Comparison of ENCODE assay signal across 10 mouse cellular contexts in the genomic region with DNA sequence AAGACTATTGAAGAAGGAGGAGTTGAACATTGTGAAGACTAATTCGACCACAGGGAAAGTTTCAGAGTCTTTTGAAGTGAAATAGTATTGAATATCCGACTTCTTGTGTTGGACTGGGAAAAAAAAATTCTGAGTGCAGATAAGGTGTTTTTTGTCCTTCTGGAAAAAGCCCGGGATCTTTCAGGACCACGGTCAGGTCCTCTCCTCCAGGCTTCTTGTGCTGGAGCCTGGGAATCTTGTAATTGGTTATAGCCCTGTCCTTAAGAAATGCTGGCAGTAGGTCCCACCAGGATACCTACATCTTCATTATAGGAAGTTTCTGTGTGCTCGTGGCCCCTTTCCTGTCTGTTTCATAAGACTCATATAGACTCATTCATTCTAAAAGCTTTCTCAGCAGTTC. TPM values are rescaled to one million over a fixed set of nuclear protein-coding genes. Genes with fewer than 3 reads are reported as not detected.
DNase-seq lines count a peak whose midpoint lies in the region; ATAC-seq and TF ChIP-seq lines count a peak whose summit lies in the region.
"Had no signal": no experiment of that assay in that cellular context is flagged by ENCODE, and none has a peak within 500 bp of the region (broad histone marks: within the 10 kb centered on the region; RNA-seq: fewer than 3 reads in every experiment).

No protein-coding gene starts in this region.

- TF ChIP-seq CTCF in kidney, adult 2 months (conservative IDR thresholded peaks at IDR 0.05; ENCODE audit: insufficient read depth, insufficient read length, low read depth, low read length), result no peak

- H3K4me3 ChIP-seq in kidney, embryonic 15.5 days (replicated peaks), result peak overlapping the region; percentile 49; the same call in 1 of the 2 replicates
- H3K4me3 ChIP-seq in kidney, adult 2 months (ENCODE audit: insufficient read depth, low read depth, low read length), result no peak overlapping the region
- peak overlapping the region; percentile 59 for H3K4me3 ChIP-seq in forebrain, embryonic 12.5 days (replicated peaks)
- no peak overlapping the region for H3K4me3 ChIP-seq in limb, embryonic 10.5 days

- no peaks in the 10 kb centered on the region for H3K36me3 ChIP-seq in kidney, embryonic 15.5 days
- H3K36me3 ChIP-seq in kidney, adult 2 months (ENCODE audit: control insufficient read depth, insufficient read depth, low read length), result no peaks in the 10 kb centered on the region
- no peaks in the 10 kb centered on the region for H3K36me3 ChIP-seq in forebrain, embryonic 12.5 days (replicated peaks)
- no peaks in the 10 kb centered on the region for H3K36me3 ChIP-seq in limb, embryonic 10.5 days

- no peak for DNase-seq in kidney, adult 2 months
- peak; percentile 37 for DNase-seq in limb, embryonic 10.5 days (ENCODE audit: low spot score)
- peak; percentile 61 for DNase-seq in retina, embryonic 14.5 days (ENCODE audit: low spot score)
- no peak for DNase-seq in urinary bladder, postnatal 10 days (ENCODE audit: low spot score)
- DNase-seq in cerebellum, postnatal 14 days, result no peak
- no peak for DNase-seq in MN1 (ENCODE audit: low spot score)
- DNase-seq: liver; spleen, adult 18-20 months had no signal

- no peak overlapping the region for H3K9ac ChIP-seq in kidney, embryonic 15.5 days
- H3K9ac ChIP-seq in forebrain, embryonic 12.5 days, result no peak overlapping the region

- no peak for ATAC-seq in kidney, embryonic 15.5 days (replicated peaks; ENCODE audit: low FRiP score)
- no peak for ATAC-seq in forebrain, embryonic 12.5 days (ENCODE audit: low FRiP score)

- H3K27me3 ChIP-seq in kidney, embryonic 15.5 days, result peaks cover 31% of the 10 kb centered on the region
- peaks cover 2% of the 10 kb centered on the region; the same call in 1 of the 2 replicates for H3K27me3 ChIP-seq in kidney, adult 2 months (replicated peaks; ENCODE audit: control insufficient read depth, insufficient read depth, low read length)
- H3K27me3 ChIP-seq in forebrain, embryonic 12.5 days, result peaks cover 7% of the 10 kb centered on the region; the same call in 1 of the 2 replicates
- H3K27me3 ChIP-seq in limb, embryonic 10.5 days (ENCODE audit: low read depth, poor library complexity, severe bottlenecking), result peaks cover 42% of the 10 kb centered on the region

- H3K9me3 ChIP-seq in kidney, embryonic 15.5 days (replicated peaks), result no peaks in the 10 kb centered on the region
- H3K9me3 ChIP-seq in forebrain, embryonic 12.5 days, result no peaks in the 10 kb centered on the region
- H3K9me3 ChIP-seq in limb, embryonic 10.5 days (replicated peaks), result no peaks in the 10 kb centered on the region

- peaks cover 10% of the 10 kb centered on the region for H3K4me1 ChIP-seq in kidney, embryonic 15.5 days
- no peaks in the 10 kb centered on the region for H3K4me1 ChIP-seq in kidney, adult 2 months (ENCODE audit: control insufficient read depth, insufficient read depth, low read length)
- H3K4me1 ChIP-seq in forebrain, embryonic 12.5 days, result 0 out of 2 replicates have a peak, but pooled peaks cover 3% of the 10 kb centered on the region
- peaks cover 15% of the 10 kb centered on the region for H3K4me1 ChIP-seq in limb, embryonic 10.5 days

- no peak overlapping the region for H3K27ac ChIP-seq in kidney, embryonic 15.5 days
- no peak overlapping the region for H3K27ac ChIP-seq in kidney, adult 2 months (ENCODE audit: insufficient read depth, low read depth, low read length)
- no peak overlapping the region for H3K27ac ChIP-seq in forebrain, embryonic 12.5 days
- no peak overlapping the region for H3K27ac ChIP-seq in limb, embryonic 10.5 days

- TF ChIP-seq POLR2A in kidney, adult 2 months (IDR thresholded peaks at IDR 0.05; ENCODE audit: low read depth, low read length), result no peak

- 3% methylated on average over 5 of the region's 5 CpGs for WGBS in kidney, embryonic 15.5 days
- WGBS in kidney, adult 2 months, result 5% methylated on average over 5 of the region's 5 CpGs
- WGBS in forebrain, embryonic 12.5 days, result 6% methylated on average over 5 of the region's 5 CpGs
- WGBS in limb, embryonic 10.5 days, result 9% methylated on average over 5 of the region's 5 CpGs

- H3K4me2 ChIP-seq in kidney, embryonic 15.5 days, result peak overlapping the region; percentile 73
- H3K4me2 ChIP-seq in forebrain, embryonic 12.5 days, result peak overlapping the region; percentile 94

RNA-seq across cellular contexts. Expression of gene Kcnh8, which starts 0.9 kb away (rescaled TPM):
- 0.44 and 0.78 TPM in 2 replicates for polyA plus RNA-seq in kidney, embryonic 15.5 days (2015; fragmentation: Nextera tagmentation; extraction: Ambion mirVana)
- 0.08 TPM in 1 of 2 replicates, not detected in the other for polyA plus RNA-seq in kidney, adult 2 months (2012; rRNA removed)
- polyA plus RNA-seq in forebrain, embryonic 12.5 days (2016; fragmentation: Nextera tagmentation; extraction: Ambion mirVana), result 4.1 TPM in 2 replicates
- polyA plus RNA-seq in limb, embryonic 10.5 days (2016; fragmentation: Nextera tagmentation; extraction: Ambion mirVana), result 0.04 TPM in 1 of 2 replicates, not detected in the other

Comparison
In these comparisons a context has a peak if more than half of its experiments do, and no peak if none do; other contexts are left out.
1. H3K4me3 ChIP-seq: peak in kidney, embryonic 15.5 days (single experiment) and forebrain, embryonic 12.5 days (single experiment); none in kidney, adult 2 months (single experiment) and limb, embryonic 10.5 days (single experiment).
2. DNase-seq: peak in limb, embryonic 10.5 days (single experiment) and retina, embryonic 14.5 days (single experiment); none in kidney, adult 2 months (single experiment), urinary bladder, postnatal 10 days (single experiment), cerebellum, postnatal 14 days (0 of 2) and MN1 (single experiment).